Mouse (Mus musculus) spleen, adult 2 months (tissue): ENCODE results near the gene Cul1. TPM values are rescaled to one million over a fixed set of nuclear protein-coding genes. Genes with fewer than 3 reads are reported as not detected.

ENCODE experiments used
- DNase-seq, 2 experiments: peaks; one replicate each; pipeline versions ENCODE4 v3.0.0 to v3.0.0-alpha.2; 2012 to 2021; ENCODE audit warnings: low spot score in 2 of 2, low read depth in 1 of 2
- H3K27ac ChIP-seq: fragments of 200-500 bp; 2 replicates; pipeline ENCODE4 v1.5.1; 2012; ENCODE audit warnings: low read length, inconsistent platforms; ENCODE audit not compliant: insufficient read depth
- H3K27me3 ChIP-seq: fragments of 200-500 bp; 2 replicates; pipeline ENCODE4 v1.6.1; 2012; ENCODE audit warnings: mild to moderate bottlenecking, moderate library complexity, low read length, inconsistent platforms; ENCODE audit not compliant: control insufficient read depth, insufficient read depth
- H3K36me3 ChIP-seq: fragments of 200-500 bp; 2 replicates; pipeline ENCODE4 v1.6.1; 2012; ENCODE audit warnings: mild to moderate bottlenecking, low read length, inconsistent platforms; ENCODE audit not compliant: control insufficient read depth, insufficient read depth
- H3K4me1 ChIP-seq: fragments of 200-500 bp; 2 replicates; pipeline ENCODE4 v1.6.1; 2011; ENCODE audit warnings: inconsistent platforms; ENCODE audit not compliant: control insufficient read depth, insufficient read depth, insufficient read length
- H3K4me3 ChIP-seq: fragments of 200-500 bp; 2 replicates; pipeline ENCODE4 v1.5.1; 2011; ENCODE audit warnings: mild to moderate bottlenecking, inconsistent platforms; ENCODE audit not compliant: insufficient read depth, insufficient read length; ENCODE audit errors: extremely low read depth
- CTCF ChIP-seq: fragments of 200-500 bp; IDR thresholded peaks from 2 replicates; pipeline ENCODE4 v1.5.1; 2011; ENCODE audit warnings: mild to moderate bottlenecking, inconsistent platforms; ENCODE audit not compliant: insufficient read depth, insufficient read length, insufficient replicate concordance; ENCODE audit errors: extremely low read depth
- POLR2A ChIP-seq: fragments of 200-500 bp; IDR thresholded peaks from 2 replicates; pipeline ENCODE4 v1.6.1; 2011; ENCODE audit warnings: low read depth, low read length, inconsistent platforms
- WGBS: fragments of 180-500 bp; shearing (Covaris S2); methylation state at CpG from one replicate; pipeline ENCODE4 v1.1.7; 2018; 5-methylcytosine and 5-hydroxymethylcytosine counted together
- polyA plus RNA-seq: library from polyadenylated mRNA; depleted of rRNA; stranded (reverse); fragments of >200 nt; gene quantifications from 2 replicates; pipeline ENCODE4 v1.2.3, GENCODE M21; 2012

Gene Cul1
- polyA plus RNA-seq, 1 experiment = 11.1 TPM

- TF ChIP-seq CTCF (no peak), POLR2A (no peak)
- DNase-seq = no peak
- H3K4me3 ChIP-seq = no peak overlapping the region
- H3K36me3 ChIP-seq = no peaks in the 10 kb centered on the region
- no peaks in the 10 kb centered on the region for H3K4me1 ChIP-seq
- H3K27ac ChIP-seq = no peak overlapping the region
- no peaks in the 10 kb centered on the region for H3K27me3 ChIP-seq
Measured at GRCm38 (mm10) chr6:47472444-47472843, 19.2 kb downstream of the Cul1 start.

- no peaks in the 10 kb centered on the region for H3K4me1 ChIP-seq
- DNase-seq = no peak
- H3K4me3 ChIP-seq = no peak overlapping the region
- H3K36me3 ChIP-seq = no peaks in the 10 kb centered on the region
- TF ChIP-seq CTCF (no peak), POLR2A (no peak)
- WGBS = 93% methylated on average over 1 of the region's 1 CpGs
- H3K27ac ChIP-seq = no peak overlapping the region
- no peaks in the 10 kb centered on the region for H3K27me3 ChIP-seq
Measured at GRCm38 (mm10) chr6:47482027-47482426, 28.8 kb downstream of the Cul1 start.

GRCm38 (mm10) chr6:47494562-47494961, 41.4 kb downstream of the Cul1 start:
- no peaks in the 10 kb centered on the region for H3K4me1 ChIP-seq
- no peak overlapping the region for H3K27ac ChIP-seq
- no peak for DNase-seq
- H3K27me3 ChIP-seq = no peaks in the 10 kb centered on the region
- H3K36me3 ChIP-seq = no peaks in the 10 kb centered on the region
- no peak overlapping the region for H3K4me3 ChIP-seq
- WGBS = 95% methylated on average over 4 of the region's 4 CpGs
- TF ChIP-seq POLR2A (no peak), CTCF (no peak)

GRCm38 (mm10) chr6:47520030-47520429, 66.8 kb downstream of the Cul1 start:
- no peak for DNase-seq
- H3K27me3 ChIP-seq = no peaks in the 10 kb centered on the region
- H3K4me3 ChIP-seq = no peak overlapping the region
- no peaks in the 10 kb centered on the region for H3K4me1 ChIP-seq
- WGBS = 91% methylated on average over 2 of the region's 2 CpGs
- no peak for TF ChIP-seq POLR2A
- no peak for TF ChIP-seq CTCF
- H3K27ac ChIP-seq = no peak overlapping the region
- H3K36me3 ChIP-seq = peaks cover 42% of the 10 kb centered on the region

- no peak for DNase-seq
- WGBS = 97% methylated on average over 3 of the region's 3 CpGs
- H3K27ac ChIP-seq = no peak overlapping the region
Measured at GRCm38 (mm10) chr6:47522431-47522830, 69.2 kb downstream of the Cul1 start.

GRCm38 (mm10) chr6:47525041-47525440, 71.8 kb downstream of the Cul1 start:
- Histone ChIP-seq H3K4me1 (no peaks in the 10 kb centered on the region), H3K36me3 (peaks cover 35% of the 10 kb centered on the region), H3K27ac (no peak overlapping the region), H3K4me3 (no peak overlapping the region), H3K27me3 (no peaks in the 10 kb centered on the region)
- DNase-seq = no peak
- WGBS = 86% methylated on average over 2 of the region's 2 CpGs
- TF ChIP-seq CTCF (no peak), POLR2A (no peak)

More at GRCm38 (mm10) chr6:47522431-47522830, 69.2 kb downstream of the Cul1 start:
- no peaks in the 10 kb centered on the region for H3K4me1 ChIP-seq
- H3K4me3 ChIP-seq = no peak overlapping the region
- no peaks in the 10 kb centered on the region for H3K27me3 ChIP-seq
- H3K36me3 ChIP-seq = peaks cover 43% of the 10 kb centered on the region
- no peak for TF ChIP-seq POLR2A
- no peak for TF ChIP-seq CTCF

- H3K27me3 ChIP-seq = no peaks in the 10 kb centered on the region
- no peaks in the 10 kb centered on the region for H3K4me1 ChIP-seq
- WGBS = 93% methylated on average over 4 of the region's 4 CpGs
- H3K36me3 ChIP-seq = peaks cover 34% of the 10 kb centered on the region
- no peak for DNase-seq
- H3K4me3 ChIP-seq = no peak overlapping the region
- TF ChIP-seq CTCF (no peak), POLR2A (no peak)
- no peak overlapping the region for H3K27ac ChIP-seq
Measured at GRCm38 (mm10) chr6:47526446-47526845, 73.2 kb downstream of the Cul1 start.
